Mouse (Mus musculus) forebrain, embryonic 15.5 days (tissue): ENCODE measurements around the gene Dnaja2. TPM values are rescaled to one million over a fixed set of nuclear protein-coding genes. Genes with fewer than 3 reads are reported as not detected.
A peak's percentile ranks its signal among the peaks of the same experiment; 100 is the strongest.

Experiments used
- ATAC-seq: fragments of 200-750 bp; cut with Nextera tagmentation; replicated peaks from 2 replicates; pipeline ENCODE4 v1.8.0; 2017; ENCODE audit warnings: mild to moderate bottlenecking, moderate TSS enrichment, moderate library complexity
- H3K27ac ChIP-seq: fragments of 300-500 bp; sonication (generic); replicated peaks from 2 replicates; pipeline ENCODE4 v1.5.1; 2015; ENCODE audit warnings: mild to moderate bottlenecking, inconsistent platforms
- H3K27me3 ChIP-seq: fragments of 300-500 bp; sonication (generic); 2 replicates; pipeline ENCODE4 v1.6.1; 2015; ENCODE audit warnings: inconsistent platforms
- H3K36me3 ChIP-seq: fragments of 300-500 bp; sonication (generic); 2 replicates; pipeline ENCODE4 v1.6.1; 2015; ENCODE audit warnings: mild to moderate bottlenecking, inconsistent platforms
- H3K4me1 ChIP-seq: fragments of 300-500 bp; sonication (generic); 2 replicates; pipeline ENCODE4 v1.6.1; 2015; ENCODE audit warnings: inconsistent platforms
- H3K4me2 ChIP-seq: fragments of 300-500 bp; sonication (generic); replicated peaks from 2 replicates; pipeline ENCODE4 v1.6.1; 2015; ENCODE audit warnings: mild to moderate bottlenecking, inconsistent platforms
- H3K4me3 ChIP-seq: fragments of 300-500 bp; sonication (generic); 2 replicates; pipeline ENCODE4 v1.5.1; 2015; ENCODE audit warnings: mild to moderate bottlenecking, inconsistent platforms
- H3K9ac ChIP-seq: fragments of 300-500 bp; sonication (generic); replicated peaks from 2 replicates; pipeline ENCODE4 v1.6.1; 2015; ENCODE audit warnings: mild to moderate bottlenecking, inconsistent platforms
- H3K9me3 ChIP-seq: fragments of 300-500 bp; sonication (generic); 2 replicates; pipeline ENCODE4 v1.6.1; 2016; ENCODE audit warnings: inconsistent platforms
- WGBS: fragments of 180-500 bp; shearing (Covaris S2); methylation state at CpG from one replicate; pipeline ENCODE4 v1.1.7; 2015; ENCODE audit warnings: mixed read lengths; 5-methylcytosine and 5-hydroxymethylcytosine counted together
- polyA plus RNA-seq: library from polyadenylated mRNA; unstranded; fragments of >200 nt; fragmentation: Nextera tagmentation; extraction: Ambion mirVana; gene quantifications from 2 replicates; pipeline ENCODE4 v1.2.1, GENCODE M21; 2015

Gene Dnaja2
- polyA plus RNA-seq: 164 and 167 TPM in 2 replicates

DNA sequence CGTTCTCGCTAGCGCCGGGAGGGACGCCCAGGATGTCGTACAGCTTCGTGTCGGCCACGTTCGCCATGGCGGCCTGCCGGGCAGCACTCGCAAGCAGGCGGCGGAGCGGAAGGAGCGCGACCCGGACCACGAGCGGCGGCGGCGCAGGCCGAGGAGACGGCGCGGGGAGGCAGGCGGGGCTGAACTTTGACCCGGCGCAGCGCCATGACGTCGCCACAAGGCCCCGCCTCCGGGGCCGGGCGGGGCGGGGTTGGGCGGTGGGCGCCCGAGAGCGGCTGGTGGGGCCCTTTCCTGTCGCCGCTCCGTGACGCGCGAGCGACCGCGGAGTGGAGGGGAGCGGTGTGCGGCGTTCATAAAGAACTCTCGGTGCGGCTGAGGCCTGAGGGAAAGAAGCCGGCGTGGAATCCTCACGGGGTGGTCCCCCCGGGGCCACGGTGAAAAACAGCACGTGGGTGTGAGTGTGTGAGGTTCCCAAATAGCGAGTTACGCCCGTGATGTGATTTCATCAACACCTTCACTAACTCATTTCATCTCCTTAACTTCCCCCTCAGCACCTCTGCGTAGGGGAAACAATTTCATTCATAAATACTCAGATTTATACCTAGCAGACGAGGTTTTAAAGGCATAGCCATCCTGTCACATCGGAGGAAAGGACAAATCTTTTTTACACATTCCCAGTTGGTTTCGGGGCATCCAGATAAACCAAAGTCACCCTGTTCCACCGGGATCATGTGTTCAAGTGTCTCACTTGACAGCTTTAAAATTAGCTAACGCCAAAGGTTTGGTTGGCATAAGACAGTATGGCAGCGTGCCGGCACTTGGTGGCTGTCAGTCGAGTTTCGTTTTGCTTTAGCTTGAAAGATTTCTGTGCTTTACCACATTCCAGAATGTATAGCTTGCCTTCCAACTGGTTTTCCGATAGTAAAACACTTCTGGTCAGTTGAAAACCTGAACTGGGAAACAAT, at the start of gene Dnaja2:
TSS of gene Dnaja2 (minus strand) at position 164 of the 965 bp plus-strand sequence.
- Histone ChIP-seq H3K4me2 (peak within 1 kb of the TSS; percentile 76), H3K27ac (peak within 1 kb of the TSS; percentile 85), H3K36me3 (peaks cover 14% of the 10 kb centered on the region), H3K27me3 (no peaks in the 10 kb centered on the region), H3K9me3 (no peaks in the 10 kb centered on the region), H3K4me3 (peak within 1 kb of the TSS; percentile 70), H3K4me1 (peaks cover 33% of the 10 kb centered on the region), H3K9ac (peak within 1 kb of the TSS; percentile 72)
- ATAC-seq: peak; percentile 97
- under 1% methylated on average over 77 of the region's 77 CpGs for WGBS

DNA sequence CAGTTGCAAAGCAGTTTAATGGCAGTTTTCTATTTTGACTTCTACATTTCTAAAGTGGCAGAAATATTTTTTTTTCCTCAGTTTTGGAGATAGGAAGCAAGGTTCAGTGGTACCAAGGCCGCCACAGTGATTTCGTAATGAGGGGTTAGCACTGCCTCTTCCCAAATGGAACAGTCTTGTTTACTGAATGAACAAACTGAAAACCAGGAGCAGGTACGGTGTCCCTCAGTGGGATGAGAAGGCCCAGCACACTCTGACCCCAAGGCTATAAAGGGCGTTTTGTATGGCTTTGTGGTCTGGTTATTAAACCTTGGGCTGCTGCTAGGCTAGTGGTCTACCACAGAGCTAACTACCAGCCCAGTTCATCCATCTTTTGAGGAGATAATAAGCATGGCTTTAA, 49.1 kb upstream of the Dnaja2 start:
- H3K4me2 ChIP-seq: no peak overlapping the region
- no peaks in the 10 kb centered on the region for H3K9me3 ChIP-seq
- no peak overlapping the region for H3K27ac ChIP-seq
- H3K4me1 ChIP-seq: no peaks in the 10 kb centered on the region
- H3K9ac ChIP-seq: no peak overlapping the region
- no peaks in the 10 kb centered on the region for H3K27me3 ChIP-seq
- no peak overlapping the region for H3K4me3 ChIP-seq
- no peak for ATAC-seq
- no peaks in the 10 kb centered on the region for H3K36me3 ChIP-seq
- 85% methylated on average over 4 of the region's 4 CpGs for WGBS

DNA sequence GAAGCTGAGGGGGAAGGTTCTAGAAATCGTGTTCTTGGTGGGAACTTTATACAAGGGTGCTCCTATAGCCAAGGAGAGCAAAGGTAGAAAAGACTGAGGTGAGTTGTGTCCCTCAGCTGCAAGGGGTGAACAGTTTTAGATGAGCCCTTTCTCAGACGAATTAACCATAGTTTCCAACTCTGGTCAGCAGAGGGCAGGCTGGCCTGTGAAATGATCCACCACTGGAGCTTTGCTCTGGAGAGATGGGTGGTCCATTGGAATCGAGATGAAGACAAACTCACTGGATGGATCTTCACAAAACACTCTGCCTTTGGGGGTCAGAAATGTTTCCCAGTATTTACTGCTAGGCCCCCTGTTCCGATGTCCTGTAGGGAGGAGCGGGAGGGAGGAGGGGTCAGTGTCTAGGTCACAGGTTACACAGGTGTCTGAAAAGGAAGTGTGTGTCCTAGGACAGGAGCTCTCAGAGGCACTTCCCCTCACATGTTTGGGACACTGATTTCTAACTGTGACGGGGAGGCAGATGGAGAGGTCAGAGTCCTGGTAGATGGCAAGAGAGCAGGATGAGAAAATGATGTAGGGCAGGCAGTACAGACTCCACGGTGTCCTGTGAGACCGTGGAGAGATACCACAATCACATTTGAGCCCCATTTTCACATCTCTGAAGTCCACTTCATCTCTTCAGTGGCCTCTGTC, 48.2 kb upstream of the Dnaja2 start:
- Histone ChIP-seq H3K4me3 (no peak overlapping the region), H3K27me3 (no peaks in the 10 kb centered on the region), H3K4me1 (no peaks in the 10 kb centered on the region), H3K27ac (no peak overlapping the region), H3K4me2 (no peak overlapping the region), H3K9ac (no peak overlapping the region), H3K9me3 (no peaks in the 10 kb centered on the region), H3K36me3 (no peaks in the 10 kb centered on the region)
- ATAC-seq: no peak; the same call in 1 of the 2 replicates
- 46% methylated on average over 8 of the region's 8 CpGs for WGBS

DNA sequence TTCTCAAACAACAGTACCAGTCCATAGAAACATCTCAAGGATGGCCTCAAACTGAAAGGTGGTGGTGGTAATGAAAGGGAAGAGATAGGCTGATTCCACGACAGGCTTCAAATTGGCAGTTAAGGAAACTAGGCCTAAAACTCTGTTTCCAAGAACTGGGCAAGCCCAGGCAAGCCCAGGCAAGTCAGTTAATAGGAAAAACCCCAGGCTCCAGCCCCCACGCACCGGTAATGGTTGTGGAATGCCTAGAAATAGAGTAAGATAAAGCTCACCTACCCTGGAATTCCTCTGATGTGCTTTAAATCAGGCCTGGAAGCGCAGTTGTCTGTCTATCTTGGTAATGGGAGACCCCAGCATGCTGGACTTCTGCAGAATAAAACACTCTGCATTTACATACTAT, 47.6 kb upstream of the Dnaja2 start:
- no peaks in the 10 kb centered on the region for H3K4me1 ChIP-seq
- no peaks in the 10 kb centered on the region for H3K36me3 ChIP-seq
- 81% methylated on average over 4 of the region's 4 CpGs for WGBS
- H3K4me3 ChIP-seq: no peak overlapping the region
- no peaks in the 10 kb centered on the region for H3K9me3 ChIP-seq
- no peak overlapping the region for H3K27ac ChIP-seq
- no peak overlapping the region for H3K4me2 ChIP-seq
- no peak overlapping the region for H3K9ac ChIP-seq
- no peak for ATAC-seq
- H3K27me3 ChIP-seq: no peaks in the 10 kb centered on the region

DNA sequence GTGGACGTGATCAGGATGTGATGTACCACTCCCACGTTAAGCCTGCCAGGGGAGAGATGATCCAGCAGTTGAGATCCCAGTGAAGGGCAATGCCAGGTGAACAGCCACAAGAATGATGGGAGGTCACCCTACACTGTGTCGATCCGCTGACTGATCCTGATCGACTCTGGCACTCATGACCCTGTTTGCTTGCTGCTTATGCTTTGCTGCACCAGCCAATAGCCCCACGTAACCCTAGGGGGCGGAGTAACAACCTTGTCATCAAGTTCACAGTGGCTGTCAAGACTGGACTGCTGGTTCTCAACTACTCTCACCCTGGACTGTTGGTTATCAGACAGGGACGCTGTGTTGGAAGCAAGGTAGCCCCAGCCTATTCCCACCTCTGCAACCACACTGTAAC, 46.6 kb upstream of the Dnaja2 start:
- Histone ChIP-seq H3K4me2 (no peak overlapping the region), H3K4me3 (no peak overlapping the region), H3K27ac (no peak overlapping the region), H3K27me3 (no peaks in the 10 kb centered on the region), H3K4me1 (no peaks in the 10 kb centered on the region), H3K9me3 (no peaks in the 10 kb centered on the region), H3K36me3 (no peaks in the 10 kb centered on the region), H3K9ac (no peak overlapping the region)
- WGBS: 86% methylated on average over 8 of the region's 8 CpGs
- ATAC-seq: no peak

DNA sequence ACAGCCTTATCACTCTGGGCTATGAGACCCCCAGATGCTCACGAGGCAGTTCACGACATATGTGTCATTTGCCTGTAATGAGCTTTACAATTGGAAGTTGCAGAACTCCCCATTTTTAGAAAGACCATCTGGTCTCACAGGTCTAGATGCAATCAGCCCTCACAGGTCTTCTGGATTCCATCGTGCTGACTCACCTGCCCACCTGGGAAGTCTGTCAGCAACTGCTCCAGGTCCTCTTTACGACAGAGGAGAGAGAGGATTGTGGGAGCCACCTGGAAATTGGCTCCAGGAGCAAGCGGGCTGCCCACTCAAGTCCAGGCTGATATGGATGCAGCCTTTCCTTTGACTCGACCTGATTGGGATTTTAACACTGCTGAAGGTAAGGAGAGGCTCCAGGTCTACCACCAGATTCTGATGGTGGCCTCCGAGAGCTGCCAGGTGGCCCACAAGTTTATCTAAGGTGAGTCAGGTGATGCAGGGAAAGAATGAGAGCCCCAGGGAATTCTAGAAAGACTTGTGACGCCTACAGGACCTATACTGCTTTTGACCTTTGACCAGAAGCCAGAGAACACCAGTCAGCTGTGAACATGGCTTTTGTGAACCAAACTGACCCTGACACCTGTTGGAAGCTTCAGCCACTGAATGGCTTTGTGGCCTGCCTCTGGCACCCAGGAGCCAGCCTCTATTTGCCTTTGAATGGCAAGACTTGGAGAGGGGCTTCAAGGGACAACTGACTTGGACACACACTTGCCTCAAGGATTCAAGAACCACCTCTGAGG, 42.5 kb upstream of the Dnaja2 start:
- no peak for ATAC-seq
- Histone ChIP-seq H3K36me3 (no peaks in the 10 kb centered on the region), H3K4me3 (no peak overlapping the region), H3K27me3 (no peaks in the 10 kb centered on the region), H3K4me2 (no peak overlapping the region), H3K4me1 (peaks cover 7% of the 10 kb centered on the region; the same call in 1 of the 2 replicates), H3K27ac (no peak overlapping the region), H3K9me3 (no peaks in the 10 kb centered on the region), H3K9ac (no peak overlapping the region)
- 71% methylated on average over 8 of the region's 8 CpGs for WGBS

DNA sequence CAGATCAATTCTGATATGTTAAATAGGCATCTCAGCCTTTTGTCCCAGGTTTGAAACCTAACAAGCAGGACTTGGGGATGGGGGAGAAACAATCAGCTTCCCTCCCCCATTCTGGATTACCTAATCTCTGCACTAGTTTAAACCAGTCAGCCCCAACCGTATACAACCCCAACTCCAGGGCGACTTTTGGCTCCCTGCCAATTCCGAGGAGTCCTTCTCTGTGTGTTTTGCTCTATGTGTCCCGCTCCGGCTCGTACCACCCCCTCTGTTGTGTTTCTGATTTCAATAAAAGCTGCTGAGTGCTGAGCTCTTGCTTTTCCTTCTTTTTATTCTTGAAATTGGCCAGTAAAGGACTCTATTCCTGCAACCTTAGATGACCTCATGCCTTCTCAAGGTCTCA, 40.2 kb upstream of the Dnaja2 start:
- H3K9ac ChIP-seq: no peak overlapping the region
- H3K36me3 ChIP-seq: no peaks in the 10 kb centered on the region
- H3K4me2 ChIP-seq: no peak overlapping the region
- H3K4me3 ChIP-seq: no peak overlapping the region
- ATAC-seq: 0 out of 2 replicates have a peak, but pooled peaks have one; percentile 67
- WGBS: 13% methylated on average over 6 of the region's 6 CpGs
- no peak overlapping the region for H3K27ac ChIP-seq
- H3K9me3 ChIP-seq: no peaks in the 10 kb centered on the region
- no peaks in the 10 kb centered on the region for H3K27me3 ChIP-seq
- H3K4me1 ChIP-seq: peaks cover 7% of the 10 kb centered on the region; the same call in 1 of the 2 replicates

DNA sequence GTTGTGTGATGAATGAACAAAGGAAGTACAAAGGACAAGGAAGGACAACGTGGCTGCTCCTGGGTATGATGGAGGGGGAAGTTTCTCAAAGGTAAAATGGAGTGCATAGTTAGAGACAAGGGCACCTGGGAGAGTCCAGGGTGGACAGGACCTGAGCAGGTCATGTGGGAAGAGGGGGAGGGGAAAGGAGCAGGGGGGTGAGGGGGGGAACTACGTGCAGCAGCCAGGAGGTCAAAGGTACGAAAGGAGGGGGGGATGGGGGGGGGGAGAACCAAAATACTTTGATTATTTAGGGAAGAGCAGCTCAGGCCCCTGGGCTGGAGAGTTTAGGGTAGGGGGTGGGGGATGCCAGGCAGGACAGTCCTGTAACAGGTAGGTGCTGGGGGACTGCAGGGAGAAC, 39.8 kb upstream of the Dnaja2 start:
- H3K9me3 ChIP-seq: no peaks in the 10 kb centered on the region
- no peaks in the 10 kb centered on the region for H3K27me3 ChIP-seq
- H3K4me3 ChIP-seq: no peak overlapping the region
- 50% methylated on average over 3 of the region's 3 CpGs for WGBS
- H3K9ac ChIP-seq: no peak overlapping the region
- H3K27ac ChIP-seq: no peak overlapping the region
- ATAC-seq: 0 out of 2 replicates have a peak, but pooled peaks have one; percentile 11
- H3K4me1 ChIP-seq: peaks cover 7% of the 10 kb centered on the region; the same call in 1 of the 2 replicates
- H3K36me3 ChIP-seq: no peaks in the 10 kb centered on the region
- H3K4me2 ChIP-seq: no peak overlapping the region

DNA sequence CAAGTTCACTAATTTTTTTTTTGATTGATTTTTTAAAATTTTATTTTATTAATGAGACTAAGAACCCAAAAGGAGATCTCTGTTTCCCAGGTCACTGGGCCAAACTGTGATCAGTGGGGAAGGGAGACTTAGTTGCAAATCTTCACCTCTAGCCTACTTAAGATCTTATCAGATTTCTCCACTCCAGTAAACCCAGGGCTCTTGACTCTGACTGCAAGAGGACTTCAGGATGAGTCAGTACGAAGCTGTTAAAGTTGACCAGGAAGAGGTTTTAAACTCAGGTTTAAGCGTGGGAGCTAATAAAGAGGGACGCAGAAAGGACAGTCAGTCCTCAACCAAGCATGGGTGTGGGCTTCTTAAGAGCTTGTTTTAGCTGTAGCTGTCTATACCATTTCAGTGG, 38.2 kb upstream of the Dnaja2 start:
- Histone ChIP-seq H3K27ac (no peak overlapping the region), H3K36me3 (no peaks in the 10 kb centered on the region), H3K9me3 (no peaks in the 10 kb centered on the region), H3K9ac (no peak overlapping the region), H3K4me2 (no peak overlapping the region), H3K4me1 (peaks cover 7% of the 10 kb centered on the region; the same call in 1 of the 2 replicates), H3K27me3 (no peaks in the 10 kb centered on the region), H3K4me3 (no peak overlapping the region)
- no peak for ATAC-seq
- WGBS: 91% methylated on average over 3 of the region's 3 CpGs

DNA sequence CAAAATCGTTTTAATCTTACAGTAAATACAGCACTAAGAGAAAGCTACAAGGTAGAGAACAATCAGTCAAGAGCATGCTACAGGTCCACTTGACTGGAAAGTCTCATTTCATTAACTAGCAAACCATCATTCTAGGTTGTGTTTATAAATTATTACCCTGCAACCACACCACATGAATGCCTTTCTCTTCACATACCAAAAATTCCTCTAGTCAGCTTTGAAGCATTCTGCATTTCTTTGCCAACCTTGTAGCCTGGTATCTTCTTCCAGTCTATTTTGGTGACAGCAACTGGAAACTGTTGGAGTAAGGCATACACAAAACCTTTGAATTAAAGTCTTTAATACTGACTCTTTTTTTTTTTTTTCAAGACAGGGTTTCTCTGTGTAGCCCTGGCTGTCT, 36.4 kb upstream of the Dnaja2 start:
- peaks cover 7% of the 10 kb centered on the region; the same call in 1 of the 2 replicates for H3K4me1 ChIP-seq
- H3K9me3 ChIP-seq: no peaks in the 10 kb centered on the region
- ATAC-seq: no peak
- no peak overlapping the region for H3K4me2 ChIP-seq
- no peak overlapping the region for H3K4me3 ChIP-seq
- H3K27ac ChIP-seq: no peak overlapping the region
- no peaks in the 10 kb centered on the region for H3K27me3 ChIP-seq
- H3K9ac ChIP-seq: no peak overlapping the region
- 96% methylated on average over 1 of the region's 1 CpGs for WGBS
- no peaks in the 10 kb centered on the region for H3K36me3 ChIP-seq

DNA sequence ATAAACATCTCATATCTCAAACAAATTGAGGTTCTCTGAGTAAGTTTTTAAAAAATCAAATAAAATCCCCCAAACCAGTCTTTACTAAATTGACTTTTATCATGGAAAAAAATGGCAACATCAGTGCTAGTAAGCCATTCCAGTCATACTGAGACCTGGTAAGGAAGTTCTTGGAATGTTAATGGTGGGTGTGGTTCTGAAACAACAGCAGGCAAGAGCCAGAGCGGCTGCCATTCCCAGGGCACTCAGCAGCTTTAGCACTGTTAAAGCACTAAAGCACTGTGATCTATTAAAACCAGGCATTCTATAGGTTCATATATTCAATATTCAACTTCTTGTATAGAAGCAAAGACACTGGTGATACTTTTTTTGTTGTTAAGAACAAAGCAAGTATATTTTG, 35.1 kb upstream of the Dnaja2 start:
- Histone ChIP-seq H3K4me2 (no peak overlapping the region), H3K4me3 (no peak overlapping the region), H3K27me3 (no peaks in the 10 kb centered on the region), H3K36me3 (no peaks in the 10 kb centered on the region), H3K9ac (no peak overlapping the region), H3K4me1 (peaks cover 1% of the 10 kb centered on the region; the same call in 1 of the 2 replicates), H3K9me3 (no peaks in the 10 kb centered on the region), H3K27ac (no peak overlapping the region)
- WGBS: 90% methylated on average over 1 of the region's 1 CpGs
- ATAC-seq: no peak
